Mouse (Mus musculus): Measurements from ENCODE around the gene Ranbp3l.
A peak's percentile ranks its signal among the peaks of the same experiment; 100 is the strongest.

GRCm38 (mm10) chr15:8994608-8995277 is 27.0 kb downstream of the Ranbp3l start:
- TF ChIP-seq MAX (IDR thresholded peaks at IDR 0.05; ENCODE audit: low read depth): no peak
- no peak for TF ChIP-seq POLR2A (IDR thresholded peaks at IDR 0.05; ENCODE audit: insufficient read length, low read depth)
- TF ChIP-seq USF1 (IDR thresholded peaks at IDR 0.05; ENCODE audit: low read depth): no peak
- 0 out of 2 replicates have a peak, but pooled peaks have one; percentile 23 for TF ChIP-seq CEBPB (IDR thresholded peaks at IDR 0.05; ENCODE audit: insufficient read depth, poor library complexity, severe bottlenecking)

Measured in myocyte (in vitro differentiated cells).